Mouse (Mus musculus) MEL (cell line): ENCODE data around the gene Armc7. TPM values are rescaled to one million over a fixed set of nuclear protein-coding genes. Genes with fewer than 3 reads are reported as not detected.

Experiments used
- DNase-seq: peaks from one replicate; pipeline ENCODE4 v3.0.0; 2011; ENCODE audit warnings: low read depth, low spot score
- H3K27ac ChIP-seq: 2 replicates; pipeline ENCODE4 v1.5.1; 2012; ENCODE audit warnings: low read depth, mild to moderate bottlenecking, control low read depth, low read length, moderate library complexity; ENCODE audit not compliant: control insufficient read depth
- H3K27me3 ChIP-seq, 2 experiments: fragments of 150-350 bp in 1 of 2; sonication (generic) in 1 of 2; 2 replicates each; pipeline ENCODE4 v1.6.1; 2012; ENCODE audit warnings: low read length in 2 of 2, mild to moderate bottlenecking in 2 of 2, improper control_type of control experiment in 1 of 2, moderate library complexity in 1 of 2; ENCODE audit not compliant: insufficient read depth in 2 of 2, control insufficient read depth in 1 of 2
- H3K36me3 ChIP-seq, 2 experiments: 2 replicates each; pipeline ENCODE4 v1.6.1; 2012 to 2014; ENCODE audit warnings: low read length in 2 of 2, improper control_type of control experiment in 1 of 2, inconsistent platforms in 1 of 2, mild to moderate bottlenecking in 1 of 2; ENCODE audit not compliant: insufficient read depth in 2 of 2, control insufficient read depth in 1 of 2
- H3K4me1 ChIP-seq, 2 experiments: fragments of 150-350 bp in 1 of 2; sonication (generic) in 1 of 2; 2 replicates each; pipeline ENCODE4 v1.6.1; 2012; ENCODE audit warnings: low read length in 2 of 2, improper control_type of control experiment in 1 of 2, mild to moderate bottlenecking in 1 of 2; ENCODE audit not compliant: insufficient read depth in 2 of 2, control insufficient read depth in 1 of 2
- H3K4me3 ChIP-seq, 2 experiments: fragments of 150-350 bp in 1 of 2; sonication (generic) in 1 of 2; 2 replicates each; pipeline ENCODE4 v1.5.1; 2012; ENCODE audit warnings: low read depth in 2 of 2, low read length in 2 of 2, mild to moderate bottlenecking in 2 of 2, moderate library complexity in 2 of 2, control low read depth in 1 of 2, improper control_type of control experiment in 1 of 2; ENCODE audit not compliant: control insufficient read depth in 1 of 2, insufficient read depth in 1 of 2
- H3K79me2 ChIP-seq: 2 replicates; pipeline ENCODE4 v1.6.1; 2012; ENCODE audit warnings: mild to moderate bottlenecking, low read length, moderate library complexity; ENCODE audit not compliant: control insufficient read depth, poor library complexity, insufficient read depth
- H3K9ac ChIP-seq: 2 replicates; pipeline ENCODE4 v1.6.1; 2012; ENCODE audit warnings: low read depth, mild to moderate bottlenecking, control low read depth, low read length, moderate library complexity; ENCODE audit not compliant: control insufficient read depth, poor library complexity, severe bottlenecking
- H3K9me3 ChIP-seq: fragments of 150-350 bp; sonication (generic); replicated peaks from 2 replicates; pipeline ENCODE4 v1.6.1; 2012; ENCODE audit warnings: mild to moderate bottlenecking, low read length, improper control_type of control experiment, moderate library complexity; ENCODE audit not compliant: insufficient read depth
- CHD1 ChIP-seq: IDR thresholded peaks from 2 replicates; pipeline ENCODE4 v1.6.1; 2012; ENCODE audit warnings: low read depth, mild to moderate bottlenecking, inconsistent platforms, low read length, improper control_type of control experiment
- CHD2 ChIP-seq: IDR thresholded peaks from 2 replicates; pipeline ENCODE4 v1.6.1; 2011; ENCODE audit warnings: low read length, improper control_type of control experiment
- ELF1 ChIP-seq: IDR thresholded peaks from 2 replicates; pipeline ENCODE4 v1.6.1; 2014; ENCODE audit warnings: low read depth, mild to moderate bottlenecking, inconsistent platforms, low read length, improper control_type of control experiment, moderate library complexity
- EP300 ChIP-seq, 2 experiments: IDR thresholded peaks; 2 replicates each; pipeline ENCODE4 v1.6.1; 2011; ENCODE audit warnings: improper control_type of control experiment in 2 of 2, low read length in 2 of 2, low read depth in 1 of 2, mild to moderate bottlenecking in 1 of 2
- ETS1 ChIP-seq: IDR thresholded peaks from 2 replicates; pipeline ENCODE4 v1.6.1; 2012; ENCODE audit warnings: low read depth, mild to moderate bottlenecking, inconsistent platforms, low read length, improper control_type of control experiment, moderate library complexity
- GATA1 ChIP-seq: IDR thresholded peaks from 2 replicates; pipeline ENCODE4 v1.6.1; 2011; ENCODE audit warnings: low read depth, low read length, improper control_type of control experiment
- MEF2A ChIP-seq: IDR thresholded peaks from 2 replicates; pipeline ENCODE4 v1.6.1; 2014; ENCODE audit warnings: low read depth, mild to moderate bottlenecking, inconsistent platforms, low read length, improper control_type of control experiment; ENCODE audit not compliant: poor library complexity, insufficient replicate concordance, severe bottlenecking; ENCODE audit errors: extremely low read depth
- MXI1 ChIP-seq: IDR thresholded peaks from 2 replicates; pipeline ENCODE4 v1.6.1; 2011; ENCODE audit warnings: mild to moderate bottlenecking, low read depth, low read length, improper control_type of control experiment
- MYC ChIP-seq: IDR thresholded peaks from 2 replicates; pipeline ENCODE4 v1.6.1; 2011; ENCODE audit warnings: low read depth, mild to moderate bottlenecking, low read length, improper control_type of control experiment, moderate library complexity
- NRF1 ChIP-seq: IDR thresholded peaks from 2 replicates; pipeline ENCODE4 v1.6.1; 2014; ENCODE audit warnings: low read depth, mild to moderate bottlenecking, inconsistent platforms, low read length, improper control_type of control experiment, moderate library complexity; ENCODE audit not compliant: poor library complexity, insufficient read depth, severe bottlenecking
- POLR2A ChIP-seq, 2 experiments: IDR thresholded peaks; 2 replicates each; pipeline ENCODE4 v1.6.1; 2011 to 2012; ENCODE audit warnings: low read length in 2 of 2, mild to moderate bottlenecking in 2 of 2, control low read depth in 1 of 2, improper control_type of control experiment in 1 of 2, low read depth in 1 of 2, moderate library complexity in 1 of 2; ENCODE audit not compliant: control insufficient read depth in 1 of 2, insufficient read depth in 1 of 2, poor library complexity in 1 of 2
- POLR2AphosphoS2 ChIP-seq: IDR thresholded peaks from 2 replicates; pipeline ENCODE4 v1.6.1; 2011; ENCODE audit warnings: low read length, improper control_type of control experiment
- POLR2AphosphoS5 ChIP-seq: IDR thresholded peaks from 2 replicates; pipeline ENCODE4 v1.6.1; 2012; ENCODE audit warnings: low read depth, borderline replicate concordance, mild to moderate bottlenecking, inconsistent platforms, low read length, moderate library complexity, mixed read lengths
- SIN3A ChIP-seq: IDR thresholded peaks from 2 replicates; pipeline ENCODE4 v1.6.1; 2012; ENCODE audit warnings: low read length, improper control_type of control experiment, inconsistent platforms
- TAL1 ChIP-seq: IDR thresholded peaks from 2 replicates; pipeline ENCODE4 v1.6.1; 2012; ENCODE audit warnings: mild to moderate bottlenecking, inconsistent platforms, low read length, moderate library complexity, mixed read lengths
- TBP ChIP-seq: IDR thresholded peaks from 2 replicates; pipeline ENCODE4 v1.8.0; 2011; ENCODE audit warnings: low read depth, low read length, improper control_type of control experiment
- TCF12 ChIP-seq: IDR thresholded peaks from 2 replicates; pipeline ENCODE4 v1.6.1; 2014; ENCODE audit warnings: low read depth, mild to moderate bottlenecking, inconsistent platforms, low read length, improper control_type of control experiment, moderate library complexity
- ZNF384 ChIP-seq: IDR thresholded peaks from 2 replicates; pipeline ENCODE4 v1.6.1; 2012; ENCODE audit warnings: low read depth, mild to moderate bottlenecking, inconsistent platforms, low read length, improper control_type of control experiment
- polyA plus RNA-seq, 2 experiments: library from polyadenylated mRNA; stranded (reverse) in 1 of 2; unstranded in 1 of 2; fragments of >175 nt in 1 of 2; fragments of >200 nt in 1 of 2; gene quantifications; 2 replicates each; pipeline versions ENCODE4 v1.2.1 to v1.2.4; 2012; ENCODE audit warnings: low replicate concordance in 2 of 2, low read depth in 1 of 2; ENCODE audit not compliant: insufficient read length in 2 of 2, insufficient read depth in 1 of 2, missing spikeins in 1 of 2
- total RNA-seq: library from RNA; depleted of rRNA; stranded (reverse); fragments of 300-350 nt; gene quantifications from 2 replicates; pipeline ENCODE4 v1.2.3, GENCODE M21; 2012

Armc7 gene
- total and polyA plus RNA-seq, 3 experiments = 9.1 to 13.1 TPM; not detected in 1

DNA sequence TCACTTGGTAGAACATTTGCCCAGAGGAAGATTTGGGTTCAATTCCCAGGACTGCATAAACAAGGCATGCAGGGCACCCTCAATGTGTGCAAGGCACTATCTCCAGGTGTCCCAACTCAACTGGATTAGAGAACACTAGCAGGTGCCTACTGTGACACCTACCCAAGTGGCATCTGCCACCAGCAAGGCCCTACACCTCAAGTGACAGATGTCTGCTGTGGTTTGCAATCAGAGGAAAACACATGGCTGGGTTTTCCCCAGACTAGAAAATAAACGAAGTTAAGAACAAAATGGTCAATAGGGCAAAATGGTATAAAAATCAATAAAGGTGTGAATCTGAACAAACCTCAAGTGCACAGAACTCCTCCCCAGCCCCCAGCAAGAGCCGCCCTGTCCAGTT lies 32.6 kb downstream of the Armc7 start (continued):
- TF ChIP-seq MXI1 = peak; percentile 35; the same call in 1 of the 2 replicates

DNA sequence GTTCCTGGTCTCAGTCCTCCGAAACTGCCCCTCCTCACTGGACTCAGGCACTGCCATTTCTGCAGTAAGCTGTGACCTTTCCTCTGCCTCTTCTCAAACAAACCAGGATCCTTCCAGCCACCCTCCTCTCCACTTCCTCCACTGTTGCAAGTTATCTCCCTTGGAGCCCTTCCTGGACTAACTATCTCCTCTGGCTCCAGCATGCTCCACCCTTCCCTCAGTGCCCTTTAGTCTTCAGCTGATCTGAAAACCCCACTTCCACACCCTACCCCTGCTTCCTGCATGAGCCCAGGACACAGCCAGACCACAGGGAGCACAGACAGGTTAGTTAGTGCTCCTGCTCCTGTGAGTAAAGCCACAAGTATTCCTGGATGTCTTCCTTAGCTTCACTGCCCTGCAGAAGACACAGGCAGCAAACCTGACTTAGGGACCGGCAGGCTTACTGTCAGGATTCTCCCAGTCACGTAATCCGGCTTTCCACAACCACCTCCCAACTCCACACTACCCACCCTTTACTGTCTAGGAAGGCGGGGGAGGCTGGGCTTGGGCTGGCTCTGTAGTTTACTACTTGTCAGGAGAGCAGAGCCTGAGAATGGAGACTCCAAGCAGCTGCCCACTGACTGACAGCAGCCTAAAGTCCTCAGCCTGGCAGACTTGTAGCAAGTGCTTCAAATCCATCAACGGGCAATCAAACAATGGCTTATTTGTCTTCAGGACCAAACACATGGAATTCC lies 34.5 kb downstream of the Armc7 start:
- H3K9ac ChIP-seq = peak overlapping the region; percentile 96
- peaks cover 6 to 56% of the 10 kb centered on the region in 2 experiments; a peak in 3 of 4 replicates for H3K36me3 ChIP-seq
- H3K27ac ChIP-seq = peak overlapping the region; percentile 66
- peaks cover 89% of the 10 kb centered on the region for H3K79me2 ChIP-seq
- H3K4me3 ChIP-seq = peak overlapping the region in 1 of 2 experiments; percentile 10; a peak in 1 of 4 replicates
- no peaks in the 10 kb centered on the region for H3K27me3 ChIP-seq
- peaks cover 37 to 56% of the 10 kb centered on the region in 2 experiments for H3K4me1 ChIP-seq
- TF ChIP-seq POLR2AphosphoS2 = no peak
- no peak for TF ChIP-seq CHD2
- peak; percentile 93 for TF ChIP-seq ETS1
- peak; percentile 91 for TF ChIP-seq SIN3A
- peak; percentile 41; the same call in 1 of the 2 replicates for TF ChIP-seq ELF1
- TF ChIP-seq POLR2AphosphoS5 = no peak
- TF ChIP-seq GATA1 = peak; percentile 71
- TF ChIP-seq NRF1 = no peak
- 0 out of 2 replicates have a peak, but pooled peaks have one; percentile 14 for TF ChIP-seq TBP
- TF ChIP-seq POLR2A (IDR thresholded peaks at IDR 0.05; ENCODE audit: control insufficient read depth in 1 of 2, insufficient read depth in 1 of 2, low read depth in 1 of 2, low read length in 2 of 2, poor library complexity in 1 of 2) = peak in 1 of 2 experiments; percentile 24; a peak in 1 of 4 replicates
- TF ChIP-seq MYC = peak; percentile 75; the same call in 1 of the 2 replicates
- TF ChIP-seq CHD1 = no peak
- TF ChIP-seq EP300 (IDR thresholded peaks at IDR 0.05; ENCODE audit: low read depth in 1 of 2, low read length in 2 of 2) = peak; percentile 75 to 76; a peak in 3 of 4 replicates
- peak; percentile 45; the same call in 1 of the 2 replicates for TF ChIP-seq ZNF384
- TF ChIP-seq MXI1 = peak; percentile 86
- TF ChIP-seq TAL1 = peak; percentile 28; the same call in 1 of the 2 replicates
- TF ChIP-seq MEF2A = 0 out of 2 replicates have a peak, but pooled peaks have one; percentile 18
- TF ChIP-seq TCF12 = peak; percentile 46; the same call in 1 of the 2 replicates
- peak; percentile 72 for DNase-seq
- H3K9me3 ChIP-seq = no peaks in the 10 kb centered on the region
